Mouse (Mus musculus): ENCODE measurements around the gene Fggy. TPM values are rescaled to one million over a fixed set of nuclear protein-coding genes. Genes with fewer than 3 reads are reported as not detected.
A peak's percentile ranks its signal among the peaks of the same experiment; 100 is the strongest.

Fggy gene
- total RNA-seq, 2 experiments from 2014 or later, result 9.4 to 10.0 TPM

GRCm38 (mm10) chr4:95663596-95663995 lies 106.3 kb downstream of the Fggy start:
- no peak for DNase-seq

DNA sequence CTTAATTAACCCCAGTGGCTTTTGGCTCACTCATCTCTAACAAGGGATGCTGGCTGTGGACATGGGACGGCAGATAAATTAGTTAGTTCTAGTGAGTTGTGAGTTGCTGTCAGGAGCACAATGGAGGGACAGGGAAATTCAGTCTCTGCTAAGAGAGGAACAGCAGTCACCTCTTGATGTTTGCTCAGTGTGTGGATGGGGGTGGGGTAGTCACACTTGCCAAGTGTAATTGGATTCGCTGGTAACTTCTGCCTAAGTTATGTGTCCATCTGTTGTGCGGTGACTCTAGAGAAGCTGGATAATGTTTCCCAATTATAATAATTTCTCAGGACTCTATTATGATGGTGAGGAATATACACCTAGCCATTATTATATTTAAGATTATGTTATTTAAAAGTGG lies 107.0 kb downstream of the Fggy start:
- no peak for DNase-seq

DNA sequence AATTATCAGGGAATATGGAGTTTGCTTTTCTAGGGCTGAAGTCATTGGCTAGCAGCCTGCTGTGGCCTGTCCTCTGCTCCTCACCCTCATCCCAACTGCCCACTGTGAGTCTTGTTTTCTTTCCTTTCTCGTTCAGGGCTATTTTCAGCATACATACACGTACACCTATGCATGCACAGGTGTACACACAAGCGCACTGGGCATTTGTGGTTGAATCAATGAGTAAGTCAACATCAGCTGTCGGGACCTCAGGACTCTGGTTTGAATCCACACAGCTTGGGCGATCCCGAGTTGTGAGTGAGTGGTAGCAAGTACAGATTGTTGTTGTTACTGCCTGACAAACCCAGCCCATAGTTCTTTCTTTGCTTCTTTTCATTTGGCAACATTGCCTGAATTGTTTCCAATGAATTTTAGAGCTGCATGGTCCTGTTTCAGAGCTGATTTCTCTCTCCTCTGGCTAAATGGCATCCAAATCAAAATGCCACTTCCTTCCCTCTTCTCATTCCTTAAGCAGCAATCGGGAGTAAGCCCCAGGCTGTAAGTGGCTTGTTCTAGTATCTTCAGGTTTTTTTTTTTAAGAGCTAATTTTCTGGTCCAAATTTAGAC lies 109.1 kb downstream of the Fggy start:
- no peak for DNase-seq

DNA sequence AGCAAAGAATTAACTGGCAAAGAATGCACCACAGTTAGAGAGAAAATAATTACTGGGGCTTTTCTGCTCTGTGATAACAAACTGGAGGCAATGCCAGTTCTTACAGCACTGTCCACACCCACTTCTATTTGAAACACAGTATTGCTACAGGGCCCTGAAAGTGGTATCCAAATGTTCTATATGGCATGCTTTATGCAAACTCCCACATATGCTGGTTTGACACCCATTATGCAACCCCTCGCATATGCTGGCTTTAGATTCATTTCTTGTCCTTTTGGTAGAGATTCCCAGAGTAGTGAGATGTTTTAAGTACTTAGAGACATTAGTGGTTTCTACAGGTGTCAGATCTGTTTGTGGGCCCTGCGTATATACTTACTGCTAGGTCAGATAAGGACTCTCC lies 109.6 kb downstream of the Fggy start:
- DNase-seq, result no peak

- DNase-seq, result no peak
Observed at GRCm38 (mm10) chr4:95667595-95667994, 110.3 kb downstream of the Fggy start.

DNA sequence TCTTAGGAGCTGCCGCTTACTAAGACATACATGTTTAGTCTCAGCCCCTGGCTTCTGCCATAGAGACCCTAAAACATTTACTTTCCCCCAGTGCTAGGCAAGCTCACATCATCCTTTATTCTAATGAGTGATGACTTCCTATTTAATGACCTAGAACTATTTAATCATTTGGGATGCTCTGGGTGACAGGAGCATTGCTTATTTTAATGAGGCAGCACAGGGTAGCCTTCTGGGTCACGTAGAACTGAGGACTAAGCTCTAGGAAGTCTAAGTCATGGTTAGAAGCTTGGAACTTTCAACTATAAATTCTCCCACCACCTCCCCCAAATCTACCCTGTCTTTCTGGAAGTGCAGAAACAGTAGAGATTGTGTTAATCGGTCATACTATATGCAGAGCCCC lies 111.2 kb downstream of the Fggy start:
- no peak for DNase-seq

DNA sequence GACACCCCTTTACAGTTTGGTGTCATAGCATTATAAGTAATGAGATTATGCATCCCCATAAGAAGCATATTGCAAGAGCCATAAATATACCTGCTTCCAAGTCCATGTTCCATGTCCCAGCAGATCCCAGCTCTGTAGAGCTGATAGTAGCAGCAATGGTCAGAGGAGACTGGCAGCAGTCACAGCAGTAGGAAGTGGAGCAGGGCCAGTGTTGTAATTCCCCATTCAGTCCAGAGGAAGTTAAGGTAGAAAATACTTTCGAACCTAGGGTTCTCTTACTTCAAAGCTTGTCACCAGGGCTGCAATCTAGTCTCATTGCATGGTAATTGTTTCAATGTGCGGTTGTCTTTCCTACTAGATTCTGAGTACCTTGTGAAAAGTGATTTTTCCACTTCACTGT lies 112.0 kb downstream of the Fggy start:
- DNase-seq, result no peak

GRCm38 (mm10) chr4:95670559-95670958 lies 113.3 kb downstream of the Fggy start:
- DNase-seq, result no peak

GRCm38 (mm10) chr4:95672039-95672438 lies 114.7 kb downstream of the Fggy start:
- DNase-seq, result no peak

DNA sequence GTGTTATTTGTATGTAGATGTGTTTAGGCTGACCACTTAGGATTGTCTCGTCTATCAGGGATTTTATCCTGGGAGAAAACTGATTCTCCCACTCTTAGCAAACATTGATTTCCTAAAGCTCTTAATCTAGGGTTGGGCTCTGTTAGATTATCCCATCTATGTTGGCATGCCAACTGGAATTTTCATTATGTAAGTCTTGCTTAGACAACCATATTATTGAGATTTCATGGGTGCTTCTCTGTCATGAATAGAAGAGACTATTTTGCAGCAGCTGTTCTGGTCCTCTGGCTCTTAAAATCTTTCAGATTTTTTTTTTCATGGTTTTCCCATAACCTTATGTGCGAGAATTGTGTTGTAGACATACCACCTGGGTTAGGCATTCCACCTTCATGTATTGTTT lies 119.1 kb downstream of the Fggy start:
- no peak for DNase-seq

DNA sequence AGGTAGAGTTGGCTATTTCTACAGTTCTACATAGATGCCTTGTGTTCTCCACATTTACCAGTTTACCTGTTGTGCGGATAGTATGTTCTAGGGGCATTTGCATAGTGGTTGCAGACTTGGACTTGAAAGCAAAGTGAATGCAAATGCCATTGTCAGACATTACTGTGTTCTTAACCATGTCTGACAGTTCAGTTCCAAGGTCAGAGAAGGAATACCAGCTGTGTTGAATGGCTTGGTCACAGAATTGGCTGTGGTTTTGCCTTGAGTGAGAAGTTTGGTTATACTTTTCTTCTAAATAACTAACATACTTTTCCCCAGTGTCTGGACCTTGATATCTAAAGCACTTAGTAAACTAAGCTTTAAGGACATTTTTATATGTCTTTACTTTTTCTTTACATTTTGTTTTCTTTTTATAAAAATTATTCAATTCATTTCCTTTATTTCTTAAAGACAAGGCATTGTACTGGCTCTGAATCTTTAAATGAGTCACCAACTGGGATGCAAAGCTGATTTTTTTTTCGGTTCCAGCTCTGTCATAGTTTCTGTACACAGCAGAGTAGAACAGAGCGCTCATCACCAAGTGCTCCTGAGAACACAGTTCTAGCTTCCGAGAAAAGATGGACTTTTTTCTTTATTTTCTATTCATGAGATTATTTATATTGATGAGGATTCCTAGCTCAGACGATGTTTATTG lies 123.6 kb downstream of the Fggy start:
- DNase-seq, result no peak

DNA sequence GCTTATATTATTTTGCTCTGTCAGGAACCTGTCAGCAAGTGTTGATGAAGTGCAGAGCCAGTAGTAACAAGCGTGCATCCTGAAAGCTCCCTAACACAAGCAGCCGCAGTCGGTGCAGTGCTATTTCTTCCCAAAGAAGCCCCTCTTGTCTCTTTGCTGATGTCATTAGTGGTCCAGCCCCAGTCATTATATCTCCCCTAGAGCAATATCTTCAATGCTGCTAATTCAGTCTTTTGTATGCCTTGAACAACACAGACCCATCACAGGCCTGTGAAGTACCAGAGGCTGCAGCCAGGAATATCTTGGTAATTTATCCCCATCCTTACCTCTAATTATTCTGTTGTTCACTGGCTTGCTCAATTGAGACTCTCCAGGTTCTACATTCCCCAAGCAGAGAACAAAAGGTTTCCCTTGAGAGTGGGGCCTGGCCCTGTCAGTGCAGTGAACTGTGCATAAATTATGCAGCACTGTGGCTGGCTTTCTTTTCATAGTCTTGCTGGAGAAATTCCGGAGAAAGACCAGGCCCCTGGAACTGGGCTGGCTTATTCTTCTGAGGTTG lies 127.3 kb downstream of the Fggy start:
- DNase-seq, result peak in 1 of 2 experiments; percentile 8

- DNase-seq, result no peak
Observed at GRCm38 (mm10) chr4:95686775-95687174, 129.5 kb downstream of the Fggy start.

GRCm38 (mm10) chr4:95687350-95687749 lies 130.0 kb downstream of the Fggy start:
- peak; percentile 37 to 52 for DNase-seq

DNA sequence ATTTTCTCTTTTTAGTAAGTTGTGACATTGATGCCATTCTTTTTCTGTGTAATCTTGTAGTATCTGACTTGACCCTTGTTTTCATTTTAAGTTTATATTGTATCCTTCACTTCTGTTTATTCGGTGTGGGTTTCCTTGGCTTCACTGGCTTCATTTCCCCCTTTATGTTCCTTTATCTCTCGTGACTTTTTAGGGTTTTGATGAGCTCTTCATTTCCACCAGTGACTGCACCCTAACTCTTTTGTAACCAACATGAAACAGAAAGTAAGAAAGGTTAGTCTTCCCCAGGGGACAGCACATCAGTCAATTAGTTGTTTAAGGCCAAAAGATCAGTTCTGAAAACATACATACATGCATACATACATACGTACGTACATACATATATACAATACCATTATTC lies 130.9 kb downstream of the Fggy start:
- DNase-seq, result no peak

DNA sequence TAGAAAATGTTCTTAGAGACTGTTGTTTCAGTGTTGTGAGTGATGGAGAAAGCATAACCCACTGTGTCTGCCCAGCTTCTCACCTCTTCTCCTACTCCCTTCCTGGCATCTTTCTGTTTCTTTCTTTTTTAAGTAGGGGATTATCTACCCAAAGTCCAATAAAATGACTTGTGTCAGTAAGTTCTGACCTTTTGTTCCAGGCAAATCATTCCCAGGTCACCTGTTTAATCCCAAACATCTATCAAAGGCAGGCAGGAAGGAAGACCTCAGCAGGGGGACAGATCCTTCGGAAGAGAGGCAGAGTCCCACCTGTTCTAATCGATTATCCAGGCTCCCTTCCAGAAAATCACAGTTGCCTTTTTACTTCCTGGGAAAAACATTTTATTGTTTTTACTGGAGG lies 143.1 kb downstream of the Fggy start:
- DNase-seq, result no peak

DNA sequence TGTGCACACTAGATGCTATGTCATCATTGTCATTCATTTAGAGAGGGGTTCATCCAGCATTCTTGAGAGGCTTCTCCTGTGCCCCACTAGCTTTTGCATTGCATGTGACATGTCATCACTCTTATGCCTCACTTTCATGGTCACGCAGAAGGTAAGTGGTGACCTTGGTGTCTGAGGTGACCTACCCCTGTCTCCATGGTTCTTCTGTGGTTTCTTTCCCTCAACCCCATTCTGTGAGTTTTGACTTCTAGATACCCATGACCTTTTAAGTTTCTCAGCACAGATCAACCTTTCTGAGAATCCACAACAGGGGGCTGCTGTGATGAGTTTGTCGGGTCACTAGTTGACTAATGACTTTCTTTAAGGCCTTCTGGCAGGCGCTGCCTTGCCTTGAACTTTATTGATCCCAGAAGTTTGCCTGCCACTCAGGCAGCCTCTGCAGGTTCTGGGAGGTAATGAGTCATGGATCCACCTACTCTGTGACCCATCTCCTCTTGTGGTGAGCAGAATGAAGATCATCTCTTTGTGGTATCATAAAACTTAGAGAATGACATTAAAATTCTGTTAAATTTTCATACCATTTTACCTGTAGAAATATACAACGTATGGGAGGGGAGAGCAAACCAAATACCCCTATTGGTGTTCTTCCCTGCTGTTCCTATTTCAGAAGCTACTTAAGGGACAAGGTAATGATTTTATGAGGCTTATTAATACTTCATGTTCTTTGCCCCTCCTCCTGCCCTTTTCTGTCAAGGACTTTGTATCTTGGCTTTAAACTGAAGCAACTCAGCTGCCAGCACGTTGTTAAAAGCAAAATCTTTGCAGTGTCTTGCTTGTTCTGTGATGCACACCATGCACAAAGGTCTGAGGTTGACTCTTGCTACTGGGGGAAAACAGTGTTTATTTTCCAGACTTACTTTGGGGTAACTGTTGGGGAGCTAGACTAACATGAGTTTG lies 150.9 kb downstream of the Fggy start:
- no peak for DNase-seq

DNA sequence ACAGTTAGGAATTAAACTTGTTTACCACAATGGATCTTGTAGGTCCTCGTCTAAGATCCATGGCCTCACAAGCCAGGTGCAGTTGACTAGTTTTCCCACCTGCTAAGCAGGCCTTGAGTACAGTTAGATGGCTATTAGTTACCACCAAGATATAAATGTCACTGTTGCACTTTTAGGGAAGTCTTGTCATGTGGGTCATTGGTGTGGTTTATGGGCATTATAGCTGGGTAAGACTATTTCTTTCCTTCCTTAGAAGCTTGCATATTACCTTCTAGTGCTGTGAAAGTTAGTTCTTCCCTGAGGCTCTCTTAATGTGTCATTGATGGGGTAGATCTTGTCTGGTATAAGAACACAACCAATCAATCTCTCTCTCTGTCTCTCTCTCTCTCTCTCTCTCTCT lies 152.4 kb downstream of the Fggy start:
- no peak for DNase-seq

DNA sequence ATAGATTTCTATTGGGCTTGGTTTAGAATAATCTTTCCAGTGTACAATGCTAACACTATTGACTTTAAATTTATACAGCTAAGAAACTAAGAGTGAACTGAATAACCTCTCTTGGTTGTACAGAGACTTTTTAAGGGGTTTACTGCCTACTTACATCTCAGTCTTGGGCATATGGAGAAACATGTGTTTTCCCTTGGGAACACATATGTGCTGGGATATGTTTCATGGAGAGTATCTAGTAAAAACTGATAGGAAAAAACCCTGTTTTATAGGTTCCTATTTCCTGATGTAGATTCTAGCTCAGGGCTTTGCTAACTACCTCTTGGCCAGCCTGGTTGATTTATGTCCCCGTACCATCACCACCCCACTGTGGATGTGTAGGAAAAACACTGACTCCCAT lies 155.5 kb downstream of the Fggy start:
- DNase-seq, result no peak

DNA sequence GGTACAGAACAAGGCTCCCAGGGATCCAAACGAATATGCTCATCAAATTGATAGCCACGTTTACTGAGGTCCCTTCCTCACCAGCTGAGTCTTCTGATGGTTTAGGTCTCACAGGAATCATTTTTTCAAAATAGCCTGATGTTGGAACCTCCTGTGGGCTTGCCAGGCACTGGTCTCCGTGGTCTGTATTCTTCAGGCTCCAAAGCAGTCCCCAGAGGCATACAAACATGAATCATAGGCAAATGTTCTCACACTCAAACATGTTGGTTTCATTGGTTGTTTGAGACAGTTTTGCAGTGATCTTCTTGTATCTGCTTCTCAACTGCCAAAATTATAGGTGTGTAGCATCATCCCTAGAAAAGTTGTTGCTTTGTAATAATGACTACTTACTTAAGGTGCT lies 156.0 kb downstream of the Fggy start:
- DNase-seq, result no peak

DNA sequence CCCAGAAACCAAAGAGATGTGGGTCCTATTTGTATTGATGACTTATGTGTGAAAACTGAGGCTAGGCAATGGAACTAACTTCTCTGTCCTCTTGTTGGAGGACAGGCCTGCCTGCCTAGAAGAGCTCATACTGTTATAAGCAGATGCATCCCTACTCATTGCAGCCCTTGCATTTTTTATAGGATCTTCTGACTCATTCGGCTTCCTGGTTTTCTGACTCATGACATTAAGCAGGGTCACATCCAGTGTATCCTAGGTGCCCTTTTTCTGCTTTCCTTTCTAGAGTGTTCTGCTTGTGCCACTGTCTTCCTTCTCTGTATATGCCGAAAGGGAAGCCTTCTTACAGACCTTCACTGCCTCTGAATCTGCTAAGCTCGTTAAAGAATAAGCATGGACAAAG lies 158.8 kb downstream of the Fggy start:
- no peak for DNase-seq

- peak in 1 of 2 experiments; percentile 16 for DNase-seq
Observed at GRCm38 (mm10) chr4:95723615-95724014, 166.3 kb downstream of the Fggy start.

DNA sequence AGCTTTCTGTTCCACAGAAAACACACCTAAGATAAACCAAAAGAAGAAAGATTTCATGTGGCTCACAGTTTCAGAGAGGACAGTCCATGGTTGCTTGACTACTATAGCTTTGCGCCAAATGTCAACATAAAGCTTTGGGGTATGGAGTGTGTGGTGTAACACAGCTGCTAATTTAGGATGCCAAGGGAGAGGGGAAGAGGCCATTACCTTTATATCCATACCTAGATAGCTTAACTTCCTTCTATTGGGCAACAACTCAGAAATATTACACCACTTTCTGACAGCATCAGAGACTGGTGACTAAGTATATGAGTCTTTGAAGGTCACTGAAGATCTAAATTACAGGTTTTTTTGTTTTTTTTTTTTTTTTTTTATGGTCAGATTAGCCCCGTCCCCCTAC lies 169.1 kb downstream of the Fggy start:
- no peak for DNase-seq
